Mouse (Mus musculus) cerebellum, adult 2 months (tissue): Measurements from ENCODE around the gene Itgax. TPM values are rescaled to one million over a fixed set of nuclear protein-coding genes. Genes with fewer than 3 reads are reported as not detected.
A peak's percentile ranks its signal among the peaks of the same experiment; 100 is the strongest.
"Not testable (repeated sequence)": the region's sequence is repeated elsewhere in the genome, so short reads cannot be mapped to it uniquely, and the experiment has no call there.

Experiments used
- DNase-seq, 2 experiments: peaks; one replicate each; pipeline ENCODE4 v3.0.0; 2021
- H3K27ac ChIP-seq: fragments of 200-500 bp; 2 replicates; pipeline ENCODE4 v1.5.1; 2012; ENCODE audit warnings: low read length, control low read depth, inconsistent platforms; ENCODE audit not compliant: insufficient read depth
- H3K27me3 ChIP-seq: fragments of 200-500 bp; 2 replicates; pipeline ENCODE4 v1.6.1; 2012; ENCODE audit warnings: inconsistent platforms, mild to moderate bottlenecking, low read length, moderate library complexity; ENCODE audit not compliant: control insufficient read depth, insufficient read depth
- H3K4me1 ChIP-seq: fragments of 200-500 bp; 2 replicates; pipeline ENCODE4 v1.6.1; 2011; ENCODE audit warnings: low read length; ENCODE audit not compliant: control insufficient read depth, insufficient read depth
- H3K4me3 ChIP-seq: fragments of 200-500 bp; replicated peaks from 2 replicates; pipeline ENCODE3; 2011; ENCODE audit warnings: mild to moderate bottlenecking, low read depth, low read length, control low read depth; ENCODE audit not compliant: insufficient read depth
- CTCF ChIP-seq: fragments of 200-500 bp; IDR thresholded peaks from 2 replicates; pipeline ENCODE4 v1.5.1; 2011; ENCODE audit warnings: low read depth, mild to moderate bottlenecking, control low read depth, low read length, moderate library complexity, borderline replicate concordance; ENCODE audit not compliant: insufficient read depth
- POLR2A ChIP-seq: fragments of 200-500 bp; IDR thresholded peaks from 2 replicates; pipeline ENCODE4 v1.6.1; 2011; ENCODE audit warnings: low read length, control low read depth, borderline replicate concordance; ENCODE audit not compliant: insufficient read depth
- WGBS: fragments of 180-500 bp; shearing (Covaris S2); methylation state at CpG from one replicate; pipeline ENCODE4 v1.1.7; 2018; 5-methylcytosine and 5-hydroxymethylcytosine counted together
- polyA plus RNA-seq: library from polyadenylated mRNA; depleted of rRNA; stranded (reverse); fragments of >200 nt; gene quantifications from 2 replicates; pipeline ENCODE4 v1.2.3, GENCODE M21; 2012

Gene Itgax
- polyA plus RNA-seq, 1 experiment = 0.10 TPM

DNA sequence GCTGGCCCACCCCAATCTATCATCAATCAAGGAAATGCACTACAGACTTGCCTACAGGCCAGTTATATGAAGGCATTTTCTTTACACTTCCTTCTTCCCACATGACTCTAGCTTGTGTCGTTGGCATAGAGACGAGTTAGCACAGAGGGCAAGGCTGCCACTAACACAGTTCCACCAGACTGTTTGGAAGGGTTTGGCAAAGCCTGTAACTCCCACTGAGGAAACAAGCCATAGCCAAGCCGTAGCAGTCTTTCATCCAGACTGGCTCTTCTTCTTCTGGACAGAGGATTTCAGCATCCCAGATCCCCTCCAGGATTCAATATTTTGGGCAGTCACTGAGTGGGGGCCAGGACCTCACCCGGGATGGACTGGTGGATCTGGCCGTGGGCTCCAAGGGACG, 10.3 kb downstream of the Itgax start:
- Histone ChIP-seq H3K27me3 (no peaks in the 10 kb centered on the region), H3K4me1 (no peaks in the 10 kb centered on the region), H3K27ac (no peak overlapping the region), H3K4me3 (no peak overlapping the region)
- 17% methylated on average over 6 of the region's 6 CpGs for WGBS
- DNase-seq = peak; percentile 18 to 58
- TF ChIP-seq CTCF = no peak
- TF ChIP-seq POLR2A = no peak

DNA sequence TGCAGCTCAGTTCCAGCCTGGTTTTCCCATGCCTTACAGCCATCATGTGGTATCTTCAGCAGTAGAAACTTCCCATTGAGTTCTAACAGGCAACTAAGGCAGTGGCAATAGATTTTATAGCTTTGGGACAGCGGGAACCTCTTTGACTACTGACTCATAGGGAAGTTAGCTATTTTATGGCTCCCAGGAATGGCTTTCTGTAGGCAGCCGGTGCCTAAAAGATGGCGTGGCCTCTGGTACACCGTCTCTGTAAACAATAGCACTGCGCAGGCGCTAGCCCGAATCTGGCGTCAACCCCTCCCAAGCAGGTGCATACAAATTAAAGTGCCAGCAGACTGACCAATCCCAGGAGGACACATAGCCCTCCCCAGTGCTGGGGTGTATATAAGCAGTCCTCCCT, 21.6 kb downstream of the Itgax start:
- H3K27me3 ChIP-seq = no peaks in the 10 kb centered on the region; the same call in 1 of the 2 replicates
- TF ChIP-seq POLR2A (no peak), CTCF (no peak)
- no peak for DNase-seq
- 88% methylated on average over 8 of the region's 8 CpGs for WGBS
- no peak overlapping the region for H3K4me3 ChIP-seq
- H3K4me1 ChIP-seq = no peaks in the 10 kb centered on the region
- no peak overlapping the region for H3K27ac ChIP-seq

DNA sequence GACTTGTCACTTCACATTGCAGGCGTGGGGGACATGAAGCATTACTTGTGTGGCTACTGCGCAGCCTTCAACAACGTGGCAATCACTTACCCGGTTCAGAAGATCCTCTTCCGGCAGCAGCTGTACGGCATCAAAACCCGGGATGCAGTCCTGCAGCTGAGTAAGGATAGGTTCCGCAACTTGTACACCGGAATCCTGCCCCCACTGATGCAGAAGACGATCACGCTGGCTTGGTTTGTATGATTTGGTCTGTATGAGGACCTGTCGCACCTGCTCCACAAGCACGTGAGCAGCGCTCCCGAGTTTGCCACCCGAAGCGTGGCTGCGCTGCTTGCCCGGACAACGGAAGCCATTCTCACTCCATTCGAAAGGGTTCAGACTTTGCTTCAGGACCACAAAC, 24.7 kb downstream of the Itgax start, which contains the start of gene Itgad:
TSS of gene Itgad (plus strand) at position 301 of the 400 bp plus-strand sequence.
- Histone ChIP-seq H3K27me3 (no peaks in the 10 kb centered on the region), H3K27ac (no peak within 1 kb of the TSS), H3K4me1 (no peaks in the 10 kb centered on the region), H3K4me3 (no peak within 1 kb of the TSS)
- 91% methylated on average over 21 of the region's 21 CpGs for WGBS
- TF ChIP-seq POLR2A = no peak
- no peak for TF ChIP-seq CTCF
- no peak for DNase-seq

DNA sequence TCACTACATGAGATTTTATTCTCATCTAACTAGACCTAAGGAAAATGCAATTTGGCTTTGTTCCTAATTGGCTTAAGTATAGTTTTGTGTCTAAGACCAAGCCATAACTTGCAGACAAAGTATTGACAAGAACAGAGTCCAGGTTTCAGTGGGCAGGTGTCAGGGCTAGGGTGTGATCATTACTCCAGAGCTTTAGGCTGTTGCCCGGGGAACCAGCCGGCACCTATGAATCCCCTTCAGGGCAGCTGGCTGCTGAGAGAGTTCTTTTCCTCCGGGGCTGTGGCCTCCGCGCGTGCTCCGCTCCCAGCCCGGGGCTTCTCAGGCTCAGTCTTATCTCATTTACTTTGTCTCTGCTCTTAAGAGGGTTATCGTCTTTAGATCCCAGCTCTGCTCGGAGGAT, 25.6 kb downstream of the Itgax start:
- Histone ChIP-seq H3K27me3 (no peaks in the 10 kb centered on the region), H3K27ac (no peak overlapping the region), H3K4me3 (no peak overlapping the region), H3K4me1 (no peaks in the 10 kb centered on the region)
- TF ChIP-seq POLR2A (no peak), CTCF (no peak)
- DNase-seq = no peak
- 72% methylated on average over 10 of the region's 10 CpGs for WGBS

DNA sequence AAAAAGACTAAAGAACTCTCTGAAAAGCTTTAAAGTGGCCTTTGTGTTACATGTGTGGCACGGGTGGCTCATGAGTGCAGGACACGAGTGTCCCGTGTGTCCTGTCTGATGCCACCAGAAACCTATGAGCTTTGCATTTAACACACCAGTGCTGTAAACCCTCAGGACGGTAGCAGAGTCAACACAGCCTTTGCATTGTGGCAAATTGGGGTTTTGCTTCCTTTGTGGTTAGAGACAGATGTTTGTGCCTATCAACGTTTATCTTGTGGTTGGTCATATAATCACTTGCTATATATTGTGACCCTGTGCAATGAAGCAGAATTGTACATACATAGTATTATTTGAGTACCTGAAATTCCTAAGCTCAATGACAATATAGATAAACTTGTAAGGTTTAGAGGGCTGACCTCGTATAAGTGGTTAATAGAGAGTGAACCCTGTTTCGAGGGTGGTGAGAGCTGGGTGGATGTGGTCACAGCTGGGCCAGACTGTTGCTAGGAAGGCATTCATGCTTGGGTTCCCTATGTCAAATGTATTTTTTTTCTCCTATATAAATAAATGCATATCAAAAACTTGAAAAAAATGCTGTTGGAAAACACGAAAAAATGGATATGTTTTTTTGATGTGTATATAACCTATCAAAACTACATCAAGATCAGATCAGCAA, 29.5 kb downstream of the Itgax start:
- not testable (repeated sequence) for H3K4me1 ChIP-seq, H3K27me3 ChIP-seq, H3K4me3 ChIP-seq, DNase-seq, H3K27ac ChIP-seq
- WGBS = 85% methylated on average over 8 of the region's 8 CpGs

DNA sequence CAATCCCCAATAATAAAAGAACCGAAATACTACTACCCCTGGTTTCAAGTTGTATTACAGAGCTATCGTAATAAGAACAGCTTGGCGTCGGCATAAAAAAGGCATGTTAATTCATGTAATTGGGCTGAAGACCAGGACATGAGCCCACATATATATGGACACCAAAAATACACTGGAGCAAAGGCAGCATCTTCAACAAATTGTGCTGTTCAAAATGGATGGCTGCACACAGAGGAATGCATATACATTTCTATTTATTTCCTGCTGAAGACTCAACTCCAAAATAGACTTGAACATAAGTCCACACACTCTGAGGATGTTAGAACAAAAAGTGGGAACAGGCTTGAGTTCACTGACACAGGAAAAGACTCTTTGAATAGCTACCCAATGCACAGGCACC, 34.7 kb downstream of the Itgax start:
- Histone ChIP-seq H3K4me3 (no peak overlapping the region), H3K4me1 (no peaks in the 10 kb centered on the region), H3K27ac (no peak overlapping the region), H3K27me3 (no peaks in the 10 kb centered on the region)
- 96% methylated on average over 4 of the region's 4 CpGs for WGBS
- TF ChIP-seq CTCF (no peak), POLR2A (no peak)
- no peak for DNase-seq

DNA sequence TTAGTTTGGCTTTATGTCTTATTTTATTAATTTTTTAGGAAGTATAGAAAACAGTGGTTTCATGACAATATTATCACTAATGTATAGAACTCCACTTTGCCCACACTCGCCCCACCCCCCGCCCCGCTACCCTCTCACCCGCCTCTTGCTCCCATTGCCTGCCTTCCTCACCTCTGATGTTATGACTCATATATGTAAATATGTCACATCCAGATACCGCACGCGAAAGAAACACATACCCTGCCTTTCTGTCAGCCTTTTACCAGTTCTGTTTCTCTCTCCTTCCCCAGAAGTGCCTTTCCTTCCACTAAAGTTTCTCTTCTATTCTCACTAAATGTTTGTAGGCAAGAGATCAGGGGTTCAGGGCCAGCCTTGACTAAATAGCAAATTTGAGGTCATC, 37.0 kb downstream of the Itgax start:
- no peak overlapping the region for H3K27ac ChIP-seq
- TF ChIP-seq POLR2A (no peak), CTCF (no peak)
- no peak for DNase-seq
- no peaks in the 10 kb centered on the region for H3K27me3 ChIP-seq
- no peak overlapping the region for H3K4me3 ChIP-seq
- WGBS = 88% methylated on average over 7 of the region's 7 CpGs
- no peaks in the 10 kb centered on the region for H3K4me1 ChIP-seq

DNA sequence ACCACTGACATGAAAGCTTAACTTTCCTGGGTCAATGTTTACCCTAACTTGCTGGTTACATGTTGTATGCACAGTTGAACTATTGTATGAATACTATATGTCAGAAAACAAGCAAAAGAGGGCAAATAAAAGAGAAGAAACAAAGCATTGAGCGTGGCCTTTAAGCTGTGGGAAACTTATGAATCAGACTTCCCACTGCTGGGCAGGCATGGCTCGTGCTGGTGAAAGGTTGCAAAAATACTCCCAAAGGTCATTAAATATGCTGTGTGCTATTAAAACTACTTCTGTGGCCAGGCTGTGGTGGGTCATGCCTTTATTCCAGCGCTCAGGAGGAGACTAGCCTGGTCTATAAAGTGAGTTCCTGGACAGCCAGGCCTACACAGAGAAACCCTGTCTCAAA, 40.6 kb downstream of the Itgax start:
- whole genome bisulfite sequencing = 78% methylated on average over 3 of the region's 3 CpGs
- no peak for TF ChIP-seq CTCF
- no peak for TF ChIP-seq POLR2A
- H3K27me3 ChIP-seq = no peaks in the 10 kb centered on the region
- no peaks in the 10 kb centered on the region for H3K4me1 ChIP-seq
- no peak overlapping the region for H3K4me3 ChIP-seq
- no peak for DNase-seq
- H3K27ac ChIP-seq = no peak overlapping the region

DNA sequence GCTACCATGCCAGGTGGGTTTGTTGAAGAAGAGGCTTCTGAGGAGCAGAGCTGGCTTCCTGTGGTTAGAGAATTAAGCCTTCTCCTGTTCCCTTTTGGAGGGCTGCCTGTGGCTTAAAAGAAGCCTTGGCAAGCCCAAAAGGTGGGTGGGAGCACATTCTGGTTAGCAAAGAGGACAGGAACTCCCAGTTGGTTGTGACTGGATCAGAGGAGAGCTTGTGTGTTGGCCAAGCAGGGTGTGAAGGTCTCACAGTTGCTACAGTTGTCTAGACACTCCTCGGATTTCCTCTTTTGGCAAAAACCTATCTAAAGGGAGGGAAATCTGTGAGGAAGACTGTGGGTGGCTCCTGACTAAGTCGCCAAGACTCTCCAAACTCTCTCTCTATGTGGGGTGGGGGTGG, 49.0 kb downstream of the Itgax start:
- H3K4me3 ChIP-seq = no peak overlapping the region
- no peak for TF ChIP-seq CTCF
- no peak for TF ChIP-seq POLR2A
- no peaks in the 10 kb centered on the region; the same call in 1 of the 2 replicates for H3K4me1 ChIP-seq
- H3K27me3 ChIP-seq = no peaks in the 10 kb centered on the region
- WGBS = 26% methylated on average over 2 of the region's 2 CpGs
- H3K27ac ChIP-seq = no peak overlapping the region
- DNase-seq = no peak
